Mouse (Mus musculus): ENCODE measurements around the gene Ufsp1.
"Not testable (repeated sequence)": the region's sequence is repeated elsewhere in the genome, so short reads cannot be mapped to it uniquely, and the experiment has no call there.

- TF ChIP-seq POLR2A (IDR thresholded peaks at IDR 0.05; ENCODE audit: control insufficient read depth, extremely low read depth, insufficient read depth, low read length, poor library complexity); CTCF (IDR thresholded peaks at IDR 0.05; ENCODE audit: borderline replicate concordance, control insufficient read depth, extremely low read depth, insufficient read depth, low read length, poor library complexity): not testable (repeated sequence)
Measured at GRCm38 (mm10) chr5:137284411-137284810, 10.0 kb upstream of the Ufsp1 start.

Measured in thymus, adult 2 months (tissue).